Mouse (Mus musculus): ENCODE data around the gene Nrcam. TPM values are rescaled to one million over a fixed set of nuclear protein-coding genes. Genes with fewer than 3 reads are reported as not detected.
A peak's percentile ranks its signal among the peaks of the same experiment; 100 is the strongest.
"Not testable (repeated sequence)": the region's sequence is repeated elsewhere in the genome, so short reads cannot be mapped to it uniquely, and the experiment has no call there.

Gene Nrcam
- 86.0 and 94.4 TPM in 2 replicates for polyA plus RNA-seq (2014; fragmentation: Nextera tagmentation; extraction: Ambion mirVana)

GRCm38 (mm10) chr12:44328381-44329315 is at the start of gene Nrcam:
Gene Nrcam, plus strand, starts transcription at chr12:44328885.
- H3K4me2 ChIP-seq (ENCODE audit: low read depth) = peak within 1 kb of the TSS; percentile 89
- H3K9ac ChIP-seq (ENCODE audit: low read length) = peak within 1 kb of the TSS; percentile 83
- ATAC-seq (ENCODE audit: insufficient read depth, low FRiP score, low TSS enrichment) (peak; percentile 63), DNase-seq (ENCODE audit: low spot score) (peak; percentile 86)
- H3K27ac ChIP-seq (ENCODE audit: low read depth, low read length) = peak within 1 kb of the TSS; percentile 93
- no peaks in the 10 kb centered on the region for H3K27me3 ChIP-seq (ENCODE audit: control insufficient read depth, insufficient read depth, low read length)
- H3K4me3 ChIP-seq (ENCODE audit: low read depth, low read length) = peak within 1 kb of the TSS; percentile 76
- 1% methylated on average over 71 of the region's 74 CpGs for WGBS
- H3K36me3 ChIP-seq (ENCODE audit: control insufficient read depth, insufficient read depth, low read length) = no peaks in the 10 kb centered on the region
- H3K4me1 ChIP-seq (ENCODE audit: control insufficient read depth, insufficient read depth, low read length) = no peaks in the 10 kb centered on the region
- no peaks in the 10 kb centered on the region for H3K9me3 ChIP-seq (ENCODE audit: control insufficient read depth, low read length)

- not testable (repeated sequence) for DNase-seq (ENCODE audit: low spot score); H3K9ac ChIP-seq (ENCODE audit: low read length); H3K4me2 ChIP-seq (ENCODE audit: low read depth); H3K36me3 ChIP-seq (ENCODE audit: control insufficient read depth, insufficient read depth, low read length); H3K4me1 ChIP-seq (ENCODE audit: control insufficient read depth, insufficient read depth, low read length); ATAC-seq (ENCODE audit: insufficient read depth, low FRiP score, low TSS enrichment); H3K27me3 ChIP-seq (ENCODE audit: control insufficient read depth, insufficient read depth, low read length); H3K27ac ChIP-seq (ENCODE audit: low read depth, low read length); H3K4me3 ChIP-seq (ENCODE audit: low read depth, low read length); H3K9me3 ChIP-seq (ENCODE audit: control insufficient read depth, low read length)
- 86% methylated on average over 2 of the region's 2 CpGs for WGBS
Measured at GRCm38 (mm10) chr12:44280147-44280546, 48.5 kb upstream of the Nrcam start.

GRCm38 (mm10) chr12:44281534-44281933 is 47.2 kb upstream of the Nrcam start:
- H3K4me3 ChIP-seq (ENCODE audit: low read depth, low read length) = no peak overlapping the region
- DNase-seq (ENCODE audit: low spot score) (no peak), ATAC-seq (ENCODE audit: insufficient read depth, low FRiP score, low TSS enrichment) (no peak)
- no peak overlapping the region for H3K27ac ChIP-seq (ENCODE audit: low read depth, low read length)
- no peaks in the 10 kb centered on the region; the same call in none of the 2 replicates for H3K36me3 ChIP-seq (ENCODE audit: control insufficient read depth, insufficient read depth, low read length)
- no peaks in the 10 kb centered on the region for H3K4me1 ChIP-seq (ENCODE audit: control insufficient read depth, insufficient read depth, low read length)
- H3K9me3 ChIP-seq (ENCODE audit: control insufficient read depth, low read length) = no peaks in the 10 kb centered on the region
- H3K27me3 ChIP-seq (ENCODE audit: control insufficient read depth, insufficient read depth, low read length) = no peaks in the 10 kb centered on the region
- H3K9ac ChIP-seq (ENCODE audit: low read length) = no peak overlapping the region
- 87% methylated on average over 3 of the region's 3 CpGs for WGBS
- H3K4me2 ChIP-seq (ENCODE audit: low read depth) = no peak overlapping the region

GRCm38 (mm10) chr12:44283378-44283777 is 45.3 kb upstream of the Nrcam start:
- no peaks in the 10 kb centered on the region for H3K27me3 ChIP-seq (ENCODE audit: control insufficient read depth, insufficient read depth, low read length)
- no peak overlapping the region for H3K4me3 ChIP-seq (ENCODE audit: low read depth, low read length)
- ATAC-seq (ENCODE audit: insufficient read depth, low FRiP score, low TSS enrichment) (no peak), DNase-seq (ENCODE audit: low spot score) (no peak)
- 76% methylated on average over 9 of the region's 9 CpGs for WGBS
- no peak overlapping the region for H3K9ac ChIP-seq (ENCODE audit: low read length)
- H3K27ac ChIP-seq (ENCODE audit: low read depth, low read length) = no peak overlapping the region
- H3K36me3 ChIP-seq (ENCODE audit: control insufficient read depth, insufficient read depth, low read length) = no peaks in the 10 kb centered on the region; the same call in none of the 2 replicates
- H3K9me3 ChIP-seq (ENCODE audit: control insufficient read depth, low read length) = no peaks in the 10 kb centered on the region
- H3K4me1 ChIP-seq (ENCODE audit: control insufficient read depth, insufficient read depth, low read length) = no peaks in the 10 kb centered on the region
- no peak overlapping the region for H3K4me2 ChIP-seq (ENCODE audit: low read depth)

- Histone ChIP-seq H3K4me1 (ENCODE audit: control insufficient read depth, insufficient read depth, low read length) (no peaks in the 10 kb centered on the region), H3K4me3 (ENCODE audit: low read depth, low read length) (no peak overlapping the region), H3K27me3 (ENCODE audit: control insufficient read depth, insufficient read depth, low read length) (no peaks in the 10 kb centered on the region), H3K36me3 (ENCODE audit: control insufficient read depth, insufficient read depth, low read length) (no peaks in the 10 kb centered on the region; the same call in none of the 2 replicates), H3K9me3 (ENCODE audit: control insufficient read depth, low read length) (no peaks in the 10 kb centered on the region), H3K27ac (ENCODE audit: low read depth, low read length) (no peak overlapping the region), H3K4me2 (ENCODE audit: low read depth) (no peak overlapping the region), H3K9ac (ENCODE audit: low read length) (no peak overlapping the region)
- DNase-seq (ENCODE audit: low spot score) (no peak), ATAC-seq (ENCODE audit: insufficient read depth, low FRiP score, low TSS enrichment) (no peak)
- WGBS = 95% methylated on average over 8 of the region's 8 CpGs
Measured at GRCm38 (mm10) chr12:44286992-44287391, 41.7 kb upstream of the Nrcam start.

GRCm38 (mm10) chr12:44292281-44292680 is 36.4 kb upstream of the Nrcam start:
- no peaks in the 10 kb centered on the region for H3K4me1 ChIP-seq (ENCODE audit: control insufficient read depth, insufficient read depth, low read length)
- H3K36me3 ChIP-seq (ENCODE audit: control insufficient read depth, insufficient read depth, low read length) = no peaks in the 10 kb centered on the region; the same call in 1 of the 2 replicates
- H3K4me2 ChIP-seq (ENCODE audit: low read depth) = no peak overlapping the region
- DNase-seq (ENCODE audit: low spot score) = peak; percentile 64
- H3K4me3 ChIP-seq (ENCODE audit: low read depth, low read length) = no peak overlapping the region
- H3K9me3 ChIP-seq (ENCODE audit: control insufficient read depth, low read length) = no peaks in the 10 kb centered on the region
- no peaks in the 10 kb centered on the region for H3K27me3 ChIP-seq (ENCODE audit: control insufficient read depth, insufficient read depth, low read length)
- no peak overlapping the region for H3K9ac ChIP-seq (ENCODE audit: low read length)
- no peak for ATAC-seq (ENCODE audit: insufficient read depth, low FRiP score, low TSS enrichment)
- H3K27ac ChIP-seq (ENCODE audit: low read depth, low read length) = no peak overlapping the region

GRCm38 (mm10) chr12:44300793-44301192 is 27.9 kb upstream of the Nrcam start:
- no peak for DNase-seq (ENCODE audit: low spot score)
- ATAC-seq (ENCODE audit: insufficient read depth, low FRiP score, low TSS enrichment) = no peak
- no peaks in the 10 kb centered on the region for H3K9me3 ChIP-seq (ENCODE audit: control insufficient read depth, low read length)

GRCm38 (mm10) chr12:44304012-44304411 is 24.7 kb upstream of the Nrcam start:
- H3K9me3 ChIP-seq (ENCODE audit: control insufficient read depth, low read length) = no peaks in the 10 kb centered on the region
- WGBS = 95% methylated on average over 1 of the region's 1 CpGs
- no peaks in the 10 kb centered on the region; the same call in 1 of the 2 replicates for H3K36me3 ChIP-seq (ENCODE audit: control insufficient read depth, insufficient read depth, low read length)
- H3K9ac ChIP-seq (ENCODE audit: low read length) = no peak overlapping the region
- ATAC-seq (ENCODE audit: insufficient read depth, low FRiP score, low TSS enrichment) (no peak), DNase-seq (ENCODE audit: low spot score) (no peak)
- no peaks in the 10 kb centered on the region for H3K27me3 ChIP-seq (ENCODE audit: control insufficient read depth, insufficient read depth, low read length)
- H3K4me2 ChIP-seq (ENCODE audit: low read depth) = no peak overlapping the region
- H3K4me3 ChIP-seq (ENCODE audit: low read depth, low read length) = no peak overlapping the region
- H3K27ac ChIP-seq (ENCODE audit: low read depth, low read length) = no peak overlapping the region
- H3K4me1 ChIP-seq (ENCODE audit: control insufficient read depth, insufficient read depth, low read length) = no peaks in the 10 kb centered on the region

More at GRCm38 (mm10) chr12:44300793-44301192, 27.9 kb upstream of the Nrcam start:
- H3K4me2 ChIP-seq (ENCODE audit: low read depth) = no peak overlapping the region
- no peak overlapping the region for H3K27ac ChIP-seq (ENCODE audit: low read depth, low read length)
- no peaks in the 10 kb centered on the region for H3K4me1 ChIP-seq (ENCODE audit: control insufficient read depth, insufficient read depth, low read length)
- H3K36me3 ChIP-seq (ENCODE audit: control insufficient read depth, insufficient read depth, low read length) = no peaks in the 10 kb centered on the region
- H3K27me3 ChIP-seq (ENCODE audit: control insufficient read depth, insufficient read depth, low read length) = no peaks in the 10 kb centered on the region
- no peak overlapping the region for H3K4me3 ChIP-seq (ENCODE audit: low read depth, low read length)
- no peak overlapping the region for H3K9ac ChIP-seq (ENCODE audit: low read length)

- Histone ChIP-seq H3K27ac (ENCODE audit: low read depth, low read length) (no peak overlapping the region), H3K4me3 (ENCODE audit: low read depth, low read length) (no peak overlapping the region), H3K36me3 (ENCODE audit: control insufficient read depth, insufficient read depth, low read length) (no peaks in the 10 kb centered on the region; the same call in 1 of the 2 replicates), H3K4me1 (ENCODE audit: control insufficient read depth, insufficient read depth, low read length) (no peaks in the 10 kb centered on the region), H3K27me3 (ENCODE audit: control insufficient read depth, insufficient read depth, low read length) (no peaks in the 10 kb centered on the region), H3K9me3 (ENCODE audit: control insufficient read depth, low read length) (no peaks in the 10 kb centered on the region), H3K9ac (ENCODE audit: low read length) (no peak overlapping the region), H3K4me2 (ENCODE audit: low read depth) (no peak overlapping the region)
- 43% methylated on average over 5 of the region's 5 CpGs for WGBS
- DNase-seq (ENCODE audit: low spot score) (no peak), ATAC-seq (ENCODE audit: insufficient read depth, low FRiP score, low TSS enrichment) (no peak)
Measured at GRCm38 (mm10) chr12:44304869-44305268, 23.8 kb upstream of the Nrcam start.

Data from neural tube, embryonic 11.5 days (tissue).